Mouse (Mus musculus) forebrain, embryonic 15.5 days (tissue): ENCODE data around the gene Rad1. TPM values are rescaled to one million over a fixed set of nuclear protein-coding genes. Genes with fewer than 3 reads are reported as not detected.
"Not testable (repeated sequence)": the region's sequence is repeated elsewhere in the genome, so short reads cannot be mapped to it uniquely, and the experiment has no call there.

ENCODE experiments used
- ATAC-seq: fragments of 200-750 bp; cut with Nextera tagmentation; replicated peaks from 2 replicates; pipeline ENCODE4 v1.8.0; 2017; ENCODE audit warnings: mild to moderate bottlenecking, moderate TSS enrichment, moderate library complexity
- H3K27ac ChIP-seq: fragments of 300-500 bp; sonication (generic); replicated peaks from 2 replicates; pipeline ENCODE4 v1.5.1; 2015; ENCODE audit warnings: mild to moderate bottlenecking, inconsistent platforms
- H3K27me3 ChIP-seq: fragments of 300-500 bp; sonication (generic); 2 replicates; pipeline ENCODE4 v1.6.1; 2015; ENCODE audit warnings: inconsistent platforms
- H3K36me3 ChIP-seq: fragments of 300-500 bp; sonication (generic); 2 replicates; pipeline ENCODE4 v1.6.1; 2015; ENCODE audit warnings: mild to moderate bottlenecking, inconsistent platforms
- H3K4me1 ChIP-seq: fragments of 300-500 bp; sonication (generic); 2 replicates; pipeline ENCODE4 v1.6.1; 2015; ENCODE audit warnings: inconsistent platforms
- H3K4me2 ChIP-seq: fragments of 300-500 bp; sonication (generic); replicated peaks from 2 replicates; pipeline ENCODE4 v1.6.1; 2015; ENCODE audit warnings: mild to moderate bottlenecking, inconsistent platforms
- H3K4me3 ChIP-seq: fragments of 300-500 bp; sonication (generic); 2 replicates; pipeline ENCODE4 v1.5.1; 2015; ENCODE audit warnings: mild to moderate bottlenecking, inconsistent platforms
- H3K9ac ChIP-seq: fragments of 300-500 bp; sonication (generic); replicated peaks from 2 replicates; pipeline ENCODE4 v1.6.1; 2015; ENCODE audit warnings: mild to moderate bottlenecking, inconsistent platforms
- H3K9me3 ChIP-seq: fragments of 300-500 bp; sonication (generic); 2 replicates; pipeline ENCODE4 v1.6.1; 2016; ENCODE audit warnings: inconsistent platforms
- WGBS: fragments of 180-500 bp; shearing (Covaris S2); methylation state at CpG from one replicate; pipeline ENCODE4 v1.1.7; 2015; ENCODE audit warnings: mixed read lengths; 5-methylcytosine and 5-hydroxymethylcytosine counted together
- polyA plus RNA-seq: library from polyadenylated mRNA; unstranded; fragments of >200 nt; fragmentation: Nextera tagmentation; extraction: Ambion mirVana; gene quantifications from 2 replicates; pipeline ENCODE4 v1.2.1, GENCODE M21; 2015

Gene Rad1
- polyA plus RNA-seq, 1 experiment from 2014 or later = 30.0 TPM

- Histone ChIP-seq H3K4me1 (no peaks in the 10 kb centered on the region), H3K9ac (no peak overlapping the region), H3K4me3 (no peak overlapping the region), H3K36me3 (no peaks in the 10 kb centered on the region), H3K27ac (no peak overlapping the region), H3K4me2 (no peak overlapping the region), H3K9me3 (no peaks in the 10 kb centered on the region), H3K27me3 (no peaks in the 10 kb centered on the region)
- no peak for ATAC-seq
- 80% methylated on average over 4 of the region's 4 CpGs for WGBS
These were observed 45.5 kb downstream of the Rad1 start for GRCm38 (mm10) chr15:10531352-10531751.

- H3K9ac ChIP-seq, H3K4me3 ChIP-seq, H3K4me1 ChIP-seq, H3K36me3 ChIP-seq, H3K4me2 ChIP-seq, H3K27me3 ChIP-seq, H3K27ac ChIP-seq, H3K9me3 ChIP-seq, ATAC-seq: not testable (repeated sequence)
- 83% methylated on average over 10 of the region's 10 CpGs for WGBS
These were observed 47.5 kb downstream of the Rad1 start for GRCm38 (mm10) chr15:10533361-10533760.

DNA sequence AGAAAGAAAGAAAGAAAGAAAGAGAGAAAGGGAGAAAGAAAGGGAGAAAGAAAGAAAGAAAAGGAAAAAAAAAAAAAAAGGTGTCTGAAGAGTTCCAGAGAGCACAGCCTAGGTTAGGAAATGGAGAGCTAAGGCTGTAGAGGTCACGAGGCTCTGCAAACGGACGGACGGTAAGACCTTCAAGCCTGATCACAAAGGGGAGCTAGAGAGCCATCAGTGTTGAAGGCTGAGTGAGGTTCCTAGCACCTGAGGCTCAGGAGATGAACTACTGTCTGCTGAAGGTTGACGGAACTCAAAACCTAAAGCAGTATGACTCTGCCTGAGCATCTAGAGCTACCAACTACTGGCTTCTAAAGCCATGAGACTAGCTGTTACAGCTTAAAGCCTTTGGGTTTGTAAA lies 48.8 kb downstream of the Rad1 start:
- H3K27me3 ChIP-seq = no peaks in the 10 kb centered on the region
- WGBS = 85% methylated on average over 5 of the region's 5 CpGs
- H3K36me3 ChIP-seq = no peaks in the 10 kb centered on the region
- no peak overlapping the region for H3K27ac ChIP-seq
- no peak for ATAC-seq
- H3K9me3 ChIP-seq = no peaks in the 10 kb centered on the region
- H3K4me2 ChIP-seq = no peak overlapping the region
- H3K9ac ChIP-seq = no peak overlapping the region
- H3K4me1 ChIP-seq = no peaks in the 10 kb centered on the region
- H3K4me3 ChIP-seq = no peak overlapping the region

- no peak overlapping the region for H3K4me3 ChIP-seq
- H3K4me2 ChIP-seq = no peak overlapping the region
- H3K4me1 ChIP-seq = no peaks in the 10 kb centered on the region
- no peak for ATAC-seq
- H3K9me3 ChIP-seq = no peaks in the 10 kb centered on the region
- H3K9ac ChIP-seq = no peak overlapping the region
- H3K27me3 ChIP-seq = no peaks in the 10 kb centered on the region
- 91% methylated on average over 7 of the region's 7 CpGs for WGBS
- H3K27ac ChIP-seq = no peak overlapping the region
- H3K36me3 ChIP-seq = no peaks in the 10 kb centered on the region
These were observed 50.2 kb downstream of the Rad1 start for GRCm38 (mm10) chr15:10535969-10536368.

DNA sequence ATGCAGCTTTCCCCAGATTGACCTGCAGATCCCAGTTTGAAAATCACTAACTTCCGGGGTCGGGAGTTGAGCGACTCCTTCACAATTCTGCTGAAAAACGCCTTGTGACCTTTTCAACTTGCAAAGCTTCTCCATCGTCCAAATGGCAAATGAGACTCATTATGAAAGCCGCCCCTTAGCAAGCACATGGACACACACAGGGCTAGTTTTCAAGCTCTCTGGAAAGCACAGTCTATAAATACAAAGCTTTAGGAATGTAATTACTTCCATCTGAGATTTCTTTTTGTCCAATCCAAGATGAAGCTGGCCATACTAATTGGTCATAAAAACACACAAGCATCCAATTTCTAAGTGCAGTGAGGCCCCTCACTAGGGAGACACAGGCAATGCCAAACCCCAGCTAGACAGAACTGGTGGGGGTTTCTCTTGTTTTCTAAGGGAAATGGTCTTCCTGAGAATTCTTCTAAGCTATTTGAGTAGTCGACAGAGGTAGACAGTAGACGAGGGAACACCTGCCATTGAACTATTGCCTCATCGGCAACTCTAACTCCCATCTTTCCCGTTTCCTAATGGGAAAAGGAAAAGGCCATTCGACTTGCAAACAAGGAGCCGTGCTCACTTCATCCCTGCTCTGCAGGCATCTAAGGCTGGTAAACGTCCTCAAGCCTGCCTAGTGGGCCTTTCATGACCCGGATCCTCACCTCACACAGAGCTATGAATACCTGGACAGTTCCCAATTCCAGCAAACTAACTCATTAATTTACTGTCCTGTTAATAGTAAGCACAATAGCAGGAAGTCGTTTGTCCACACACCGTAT lies 54.7 kb downstream of the Rad1 start:
- no peak for ATAC-seq
- no peak overlapping the region for H3K4me3 ChIP-seq
- no peak overlapping the region for H3K9ac ChIP-seq
- no peak overlapping the region for H3K27ac ChIP-seq
- H3K4me1 ChIP-seq = no peaks in the 10 kb centered on the region
- H3K9me3 ChIP-seq = no peaks in the 10 kb centered on the region
- H3K4me2 ChIP-seq = no peak overlapping the region
- H3K27me3 ChIP-seq = no peaks in the 10 kb centered on the region
- 50% methylated on average over 16 of the region's 16 CpGs for WGBS
- no peaks in the 10 kb centered on the region for H3K36me3 ChIP-seq

Other genes starting within 250 kb of the Rad1 start
- not detected in 2 replicates for gene Gm21973, start 160.6 kb upstream of the Rad1 start, polyA plus RNA-seq
- gene Agxt2, start 127.5 kb upstream of the Rad1 start, polyA plus RNA-seq = not detected in 2 replicates
- 9.7 and 9.9 TPM in 2 replicates for gene Dnajc21, start 15.5 kb upstream of the Rad1 start, polyA plus RNA-seq
- 78.5 and 79.3 TPM in 2 replicates for gene Brix1, start 71 bp upstream of the Rad1 start, polyA plus RNA-seq
- gene Ttc23l, start 72.7 kb downstream of the Rad1 start, polyA plus RNA-seq = not detected in 2 replicates
- gene Rai14, start 228.6 kb downstream of the Rad1 start, polyA plus RNA-seq = 37.4 and 38.2 TPM in 2 replicates